Mouse (Mus musculus): ENCODE results near the gene Btbd17. TPM values are rescaled to one million over a fixed set of nuclear protein-coding genes. Genes with fewer than 3 reads are reported as not detected.

The Btbd17 gene
- total RNA-seq, 2 experiments from 2014 or later, result 29.5 to 29.8 TPM

- no peak for DNase-seq (ENCODE audit: extremely low spot score in 1 of 2, low spot score in 2 of 2)
- no peak overlapping the region for H3K4me3 ChIP-seq
- TF ChIP-seq CTCF (IDR thresholded peaks at IDR 0.05), result no peak
- no peak overlapping the region for H3K27ac ChIP-seq
- intact Hi-C loops (cut with DNase I), result loop anchor here (5.0 to 10.0 kb wide), 2 partner anchors 33 to 236 kb away; partner anchors contain the start of gene Gprc5c
Measured at GRCm38 (mm10) chr11:114819110-114819509, 23.4 kb upstream of the Btbd17 start.

DNA sequence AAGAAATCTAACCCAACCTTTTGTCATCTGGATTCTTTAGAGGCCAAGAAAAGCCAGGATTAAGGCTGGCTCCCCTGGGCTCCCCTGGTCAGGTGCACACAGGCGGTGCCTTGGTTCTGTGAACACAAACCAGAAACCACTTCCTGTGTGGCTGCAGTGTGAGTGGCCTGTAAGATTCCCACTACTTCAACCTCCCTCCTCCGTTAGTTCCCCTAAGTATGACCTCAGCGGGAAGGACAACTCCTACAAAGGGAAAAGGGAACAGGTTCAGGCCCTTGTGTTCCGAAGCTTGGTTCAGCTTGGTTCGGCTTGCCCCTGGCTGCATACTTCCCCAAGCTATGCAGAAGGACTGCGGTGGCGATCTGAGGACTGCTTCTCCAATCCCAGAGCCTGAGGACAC, 22.4 kb upstream of the Btbd17 start:
- intact Hi-C loops (cut with DNase I), result loop anchor here (5.0 to 10.0 kb wide), 2 partner anchors 34 to 237 kb away; partner anchors contain the start of gene Gprc5c
- Histone ChIP-seq H3K4me3 (no peak overlapping the region), H3K27ac (no peak overlapping the region)
- TF ChIP-seq CTCF (IDR thresholded peaks at IDR 0.05), result no peak
- DNase-seq (ENCODE audit: extremely low spot score in 1 of 2, low spot score in 2 of 2), result no peak

DNA sequence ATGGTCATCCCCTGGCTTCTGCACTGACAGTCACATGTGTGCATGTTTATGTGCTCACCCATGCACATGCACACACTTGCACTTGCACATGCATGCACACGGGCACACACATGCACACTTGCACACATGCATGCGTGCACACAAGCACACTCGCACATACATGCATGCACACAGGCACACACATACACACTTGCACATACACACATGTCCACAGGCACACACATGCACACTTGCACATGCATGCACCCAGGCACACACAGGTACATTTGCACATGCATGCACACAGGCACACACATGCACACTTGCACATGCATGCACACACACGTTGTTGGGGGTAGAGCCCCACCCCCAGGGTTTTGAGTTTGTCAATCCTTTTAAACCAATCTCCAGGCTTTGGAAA, 21.2 kb upstream of the Btbd17 start:
- TF ChIP-seq CTCF (IDR thresholded peaks at IDR 0.05), result no peak
- no peak for DNase-seq (ENCODE audit: extremely low spot score in 1 of 2, low spot score in 2 of 2)
- intact Hi-C loops (cut with DNase I), result loop anchor here (5.0 to 10.0 kb wide), 2 partner anchors 35 to 238 kb away; partner anchors contain the start of gene Gprc5c

GRCm38 (mm10) chr11:114814873-114815592, 19.3 kb upstream of the Btbd17 start:
- H3K27ac ChIP-seq, result no peak overlapping the region
- no peak for DNase-seq (ENCODE audit: extremely low spot score in 1 of 2, low spot score in 2 of 2)
- intact Hi-C loops (cut with DNase I), result loop anchor here (5.0 to 10.0 kb wide), 2 partner anchors 37 to 240 kb away; partner anchors contain the start of gene Gprc5c
- H3K4me3 ChIP-seq, result no peak overlapping the region
- no peak for TF ChIP-seq CTCF (IDR thresholded peaks at IDR 0.05)

More for the DNA sequence above, 21.2 kb upstream of the Btbd17 start:
- no peak overlapping the region for H3K4me3 ChIP-seq
- H3K27ac ChIP-seq, result no peak overlapping the region

- peak; percentile 87 to 93 for DNase-seq (ENCODE audit: extremely low spot score in 1 of 2, low spot score in 2 of 2)
- intact Hi-C loops (cut with DNase I), result loop anchor here (1.0 to 10.0 kb wide), 3 partner anchors 65 to 242 kb away; no protein-coding TSS in a partner anchor
- Histone ChIP-seq H3K27ac (no peak overlapping the region), H3K4me3 (no peak overlapping the region)
- peak; percentile 99 for TF ChIP-seq CTCF (IDR thresholded peaks at IDR 0.05)
Measured at GRCm38 (mm10) chr11:114812731-114813240, 17.0 kb upstream of the Btbd17 start.

- no peak for DNase-seq (ENCODE audit: extremely low spot score in 1 of 2, low spot score in 2 of 2)
- Histone ChIP-seq H3K27ac (no peak overlapping the region), H3K4me3 (no peak overlapping the region)
- no peak for TF ChIP-seq CTCF (IDR thresholded peaks at IDR 0.05)
- intact Hi-C loops (cut with DNase I), result loop anchor here (10.0 kb wide), 1 partner anchor 244 kb away; no protein-coding TSS in a partner anchor
Measured at GRCm38 (mm10) chr11:114810344-114810743, 14.6 kb upstream of the Btbd17 start.

GRCm38 (mm10) chr11:114809371-114809770, 13.6 kb upstream of the Btbd17 start:
- H3K27ac ChIP-seq, result no peak overlapping the region

GRCm38 (mm10) chr11:114807686-114808427, 12.1 kb upstream of the Btbd17 start:
- Histone ChIP-seq H3K4me3 (no peak overlapping the region), H3K27ac (no peak overlapping the region)
- no peak for DNase-seq (ENCODE audit: extremely low spot score in 1 of 2, low spot score in 2 of 2)
- TF ChIP-seq CTCF (IDR thresholded peaks at IDR 0.05), result no peak
- intact Hi-C loops (cut with DNase I), result no loop called here

More at GRCm38 (mm10) chr11:114809371-114809770, 13.6 kb upstream of the Btbd17 start:
- no peak overlapping the region for H3K4me3 ChIP-seq
- peak; percentile 51 for TF ChIP-seq CTCF (IDR thresholded peaks at IDR 0.05)
- DNase-seq (ENCODE audit: extremely low spot score in 1 of 2, low spot score in 2 of 2), result no peak
- intact Hi-C loops (cut with DNase I), result no loop called here

DNA sequence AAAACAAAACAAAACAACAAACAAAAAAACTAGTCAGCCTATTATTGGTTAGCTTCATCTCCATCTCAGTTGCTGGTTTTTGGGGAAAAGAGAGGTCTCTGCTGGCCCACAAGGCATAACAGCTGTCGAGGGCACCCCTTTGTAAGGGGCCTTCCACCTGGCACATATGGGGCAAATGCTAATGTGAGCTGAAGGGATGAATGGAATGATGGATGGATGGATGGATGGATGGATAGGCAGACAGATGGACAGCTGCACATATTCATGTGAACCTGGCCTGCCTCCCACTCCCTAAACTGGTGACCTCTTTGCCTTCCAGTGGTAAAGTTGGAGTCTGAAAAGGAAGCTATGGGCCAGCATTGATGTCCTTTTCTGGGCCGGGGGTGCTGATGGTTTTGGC, 11.3 kb upstream of the Btbd17 start:
- TF ChIP-seq CTCF (IDR thresholded peaks at IDR 0.05), result no peak
- H3K27ac ChIP-seq, result no peak overlapping the region
- intact Hi-C loops (cut with DNase I), result no loop called here
- DNase-seq (ENCODE audit: extremely low spot score in 1 of 2, low spot score in 2 of 2), result no peak
- no peak overlapping the region for H3K4me3 ChIP-seq

GRCm38 (mm10) chr11:114803990-114804389, 8.2 kb upstream of the Btbd17 start:
- intact Hi-C loops (cut with DNase I), result no loop called here

GRCm38 (mm10) chr11:114802540-114803267, 7.0 kb upstream of the Btbd17 start:
- H3K4me3 ChIP-seq, result no peak overlapping the region
- H3K27ac ChIP-seq, result no peak overlapping the region
- intact Hi-C loops (cut with DNase I), result no loop called here
- no peak for TF ChIP-seq CTCF (IDR thresholded peaks at IDR 0.05)
- DNase-seq (ENCODE audit: extremely low spot score in 1 of 2, low spot score in 2 of 2), result no peak

More at GRCm38 (mm10) chr11:114803990-114804389, 8.2 kb upstream of the Btbd17 start:
- Histone ChIP-seq H3K4me3 (no peak overlapping the region), H3K27ac (no peak overlapping the region)
- no peak for DNase-seq (ENCODE audit: extremely low spot score in 1 of 2, low spot score in 2 of 2)
- no peak for TF ChIP-seq CTCF (IDR thresholded peaks at IDR 0.05)
